Mouse (Mus musculus): ENCODE measurements at regions not wholly inside any gene's neighbourhood (a gene's known extent, or its start where the extent isn't known, plus 50 kb on each side); places are given as distances from the start of the nearest gene placed in this dataset.

GRCm38 (mm10) chr8:89404287-89404686, 360.3 kb upstream of the Sall1 start:
- no peak for TF ChIP-seq CTCF (IDR thresholded peaks at IDR 0.05; ENCODE audit: borderline replicate concordance, insufficient read depth, low read length)
- TF ChIP-seq POLR2A (IDR thresholded peaks at IDR 0.05; ENCODE audit: low read depth, low read length) = no peak
